Mouse (Mus musculus) adrenal gland, adult 18-20 months (tissue): Measurements from ENCODE around the gene 4930595D18Rik. TPM values are rescaled to one million over a fixed set of nuclear protein-coding genes. Genes with fewer than 3 reads are reported as not detected.

ENCODE experiments used
- DNase-seq, 2 experiments: peaks; one replicate each; pipeline ENCODE4 v3.0.0; 2021 to 2022; ENCODE audit warnings: low spot score in 2 of 2
- total RNA-seq, 2 experiments: library from RNA; stranded (reverse); gene quantifications; 1 replicate in 1 of 2; 2 replicates in 1 of 2; pipeline ENCODE4 v1.2.3; 2021

4930595D18Rik gene
- total RNA-seq, 2 experiments from 2014 or later = not detected

- DNase-seq = no peak
Observed at GRCm38 (mm10) chr12:111143005-111143508, 41.2 kb downstream of the 4930595D18Rik start.

GRCm38 (mm10) chr12:111137079-111137478 is 47.2 kb downstream of the 4930595D18Rik start:
- no peak for DNase-seq

GRCm38 (mm10) chr12:111135953-111136352 is 48.3 kb downstream of the 4930595D18Rik start:
- DNase-seq = no peak

GRCm38 (mm10) chr12:111134791-111135733 is 49.2 kb downstream of the 4930595D18Rik start:
- DNase-seq = no peak

GRCm38 (mm10) chr12:111134169-111134568 is 50.1 kb downstream of the 4930595D18Rik start:
- no peak for DNase-seq

- no peak for DNase-seq
Observed at GRCm38 (mm10) chr12:111125666-111126065, 58.6 kb downstream of the 4930595D18Rik start.

- DNase-seq = no peak
Observed at GRCm38 (mm10) chr12:111124601-111125260, 59.6 kb downstream of the 4930595D18Rik start.

- DNase-seq = no peak
Observed at GRCm38 (mm10) chr12:111122332-111122852, 61.9 kb downstream of the 4930595D18Rik start.

GRCm38 (mm10) chr12:111120976-111121645 is 63.2 kb downstream of the 4930595D18Rik start:
- DNase-seq = no peak

- no peak for DNase-seq
Observed at GRCm38 (mm10) chr12:111119506-111120085, 64.7 kb downstream of the 4930595D18Rik start.

GRCm38 (mm10) chr12:111114593-111114992 is 69.7 kb downstream of the 4930595D18Rik start:
- no peak for DNase-seq

- DNase-seq = peak in 1 of 2 experiments; percentile 32
Observed at GRCm38 (mm10) chr12:111111176-111111575, 73.1 kb downstream of the 4930595D18Rik start.

Other genes with a start within 250 kb of the 4930595D18Rik start
- gene Ankrd9, start 205.5 kb downstream of the 4930595D18Rik start, total RNA-seq = 10 to 100 TPM; 29.7 to 39.8 TPM
- 10 to 100 TPM; 53.5 to 58.5 TPM for gene Rcor1, start 145.1 kb downstream of the 4930595D18Rik start, total RNA-seq
- 10 to 100 TPM; 18.8 to 23.8 TPM for gene Traf3, start 18.1 kb downstream of the 4930595D18Rik start, total RNA-seq
- gene Amn, start 86.6 kb upstream of the 4930595D18Rik start, total RNA-seq = not detected
- gene Cdc42bpb, start 193.2 kb upstream of the 4930595D18Rik start, total RNA-seq = 100 to 1,000 TPM; 113 to 138 TPM
- gene Lbhd2, start 222.3 kb upstream of the 4930595D18Rik start, total RNA-seq = not detected
- 1 to 10 TPM; 3.3 to 4.1 TPM for gene Exoc3l4, start 232.5 kb upstream of the 4930595D18Rik start, total RNA-seq